28 mouse cellular contexts compared by ENCODE assay signal in the genomic region with DNA sequence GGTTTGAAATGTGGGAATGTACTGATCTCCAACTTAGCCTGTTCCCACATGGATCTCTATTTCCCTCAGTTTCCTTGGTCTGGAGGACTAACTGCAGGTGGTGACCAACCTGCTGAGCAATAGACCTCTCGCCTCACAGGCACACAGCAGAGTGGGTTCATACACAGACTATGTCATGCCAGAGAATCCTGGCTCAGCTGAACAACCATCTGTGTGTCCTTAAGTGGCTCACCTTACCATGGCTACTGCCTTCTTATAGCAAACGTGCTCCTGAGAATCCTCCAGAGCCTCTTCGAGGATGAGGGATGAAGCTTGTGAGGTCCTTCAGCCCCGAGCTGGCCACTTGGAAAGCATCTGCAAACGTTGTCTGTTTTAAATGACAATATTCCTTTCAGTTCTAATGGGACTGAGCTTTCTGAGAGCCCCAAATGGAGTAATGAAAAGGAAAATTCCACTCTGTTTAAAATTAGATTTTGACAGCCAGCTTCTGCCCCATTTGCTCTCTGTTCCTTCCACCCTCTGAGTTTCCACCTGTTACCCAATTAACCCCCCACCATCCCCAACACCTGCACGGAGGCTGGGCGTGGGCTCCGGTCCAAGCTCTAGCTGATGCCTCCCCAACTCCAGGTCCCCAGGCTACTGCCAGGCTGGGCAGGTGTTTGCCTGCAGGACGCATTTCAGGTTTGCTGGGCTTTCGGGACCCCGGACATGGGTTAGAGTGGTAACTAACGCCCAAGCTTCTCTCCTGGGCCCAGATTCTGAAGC. TPM values are rescaled to one million over a fixed set of nuclear protein-coding genes. Genes with fewer than 3 reads are reported as not detected.
DNase-seq lines count a peak whose midpoint lies in the region; ATAC-seq lines count a peak whose summit lies in the region.
"Had no signal": no experiment of that assay in that cellular context is flagged by ENCODE, and none has a peak within 500 bp of the region (broad histone marks: within the 10 kb centered on the region; RNA-seq: fewer than 3 reads in every experiment).

No protein-coding gene starts in this region.

- no peaks in the 10 kb centered on the region for H3K36me3 ChIP-seq in embryonic facial prominence, embryonic 12.5 days
- no peaks in the 10 kb centered on the region for H3K36me3 ChIP-seq in embryonic facial prominence, embryonic 10.5 days (replicated peaks)
- H3K36me3 ChIP-seq: embryonic facial prominence, embryonic 13.5 days; G1E; midbrain, embryonic 15.5 days; stomach, embryonic 15.5 days had no signal

- ATAC-seq in embryonic facial prominence, embryonic 12.5 days (ENCODE audit: insufficient number of reproducible peaks, insufficient read depth, low FRiP score, low TSS enrichment), result no peak
- ATAC-seq: activated CD4-positive, CD25-positive, alpha-beta regulatory T cell, adult 4 months; CD4-positive, CD25-positive, alpha-beta regulatory T cell, adult 4 months; forebrain, embryonic 14.5 days; inflammation-experienced regulatory T-cells, adult 6 months; midbrain, embryonic 15.5 days had no signal

- DNase-seq in embryonic facial prominence, embryonic 10.5 days (ENCODE audit: low spot score), result no peak
- peak; percentile 50 for DNase-seq in layer of hippocampus, adult 9-11 months
- DNase-seq in layer of hippocampus, postnatal 25 days (ENCODE audit: extremely low spot score in 1 of 2, low spot score in 1 of 2), result no peak
- peak; percentile 91 to 92 for DNase-seq in cerebellum, adult 18-20 months
- DNase-seq in cerebellum, postnatal 25 days, result peak; percentile 93 to 95
- no peak for DNase-seq in right cerebral cortex, postnatal 14 days
- no peak for DNase-seq in urinary bladder, adult 2 months (ENCODE audit: low spot score)
- DNase-seq: adrenal gland, postnatal 14 days; gastrocnemius, postnatal 25 days; heart, postnatal 10 days; kidney, adult 2 months; kidney, postnatal 10 days; lung, adult 18-20 months; lung, postnatal 14 days; right cerebral cortex, postnatal 25 days had no signal

- H3K27me3 ChIP-seq in embryonic facial prominence, embryonic 12.5 days, result no peaks in the 10 kb centered on the region
- H3K27me3 ChIP-seq in embryonic facial prominence, embryonic 10.5 days (replicated peaks; ENCODE audit: low read depth, poor library complexity, severe bottlenecking), result no peaks in the 10 kb centered on the region
- H3K27me3 ChIP-seq: embryonic facial prominence, embryonic 13.5 days; midbrain, embryonic 15.5 days; stomach, embryonic 15.5 days had no signal

- H3K4me2 ChIP-seq in embryonic facial prominence, embryonic 12.5 days (replicated peaks), result no peak overlapping the region
- H3K4me2 ChIP-seq: embryonic facial prominence, embryonic 13.5 days; heart, embryonic 11.5 days; liver, embryonic 11.5 days; midbrain, embryonic 15.5 days; stomach, embryonic 15.5 days had no signal

- H3K4me3 ChIP-seq in embryonic facial prominence, embryonic 12.5 days, result no peak overlapping the region
- H3K4me3 ChIP-seq in embryonic facial prominence, embryonic 10.5 days, result no peak overlapping the region
- H3K4me3 ChIP-seq: embryonic facial prominence, embryonic 13.5 days; left cerebral cortex, adult 2 months; megakaryocyte, embryonic 14.5 days; midbrain, embryonic 15.5 days; stomach, embryonic 15.5 days had no signal

- no peak overlapping the region for H3K27ac ChIP-seq in embryonic facial prominence, embryonic 12.5 days
- no peak overlapping the region for H3K27ac ChIP-seq in embryonic facial prominence, embryonic 10.5 days (replicated peaks)
- H3K27ac ChIP-seq: embryonic facial prominence, embryonic 13.5 days; left cerebral cortex, adult 2 months; midbrain, embryonic 15.5 days; stomach, embryonic 15.5 days had no signal

- no peaks in the 10 kb centered on the region for H3K4me1 ChIP-seq in embryonic facial prominence, embryonic 12.5 days
- peaks cover 12% of the 10 kb centered on the region; the same call in 1 of the 2 replicates for H3K4me1 ChIP-seq in embryonic facial prominence, embryonic 10.5 days
- H3K4me1 ChIP-seq: midbrain, embryonic 15.5 days; stomach, embryonic 15.5 days had no signal

- WGBS in embryonic facial prominence, embryonic 12.5 days, result 74% methylated on average over 12 of the region's 12 CpGs
- 79% methylated on average over 12 of the region's 12 CpGs for WGBS in embryonic facial prominence, embryonic 10.5 days

- no peaks in the 10 kb centered on the region for H3K9me3 ChIP-seq in embryonic facial prominence, embryonic 12.5 days
- no peaks in the 10 kb centered on the region for H3K9me3 ChIP-seq in embryonic facial prominence, embryonic 10.5 days
- H3K9me3 ChIP-seq: embryonic facial prominence, embryonic 13.5 days; G1E; midbrain, embryonic 15.5 days; stomach, embryonic 15.5 days had no signal

- H3K9ac ChIP-seq in embryonic facial prominence, embryonic 12.5 days, result 0 out of 2 replicates have a peak overlapping the region, but pooled peaks have one; percentile 3
- H3K9ac ChIP-seq: embryonic facial prominence, embryonic 13.5 days; midbrain, embryonic 15.5 days; stomach, embryonic 15.5 days had no signal

RNA-seq across cellular contexts. Expression of a gene that starts 37.2 kb away (rescaled TPM):
- polyA plus RNA-seq in embryonic facial prominence, embryonic 12.5 days (2016; fragmentation: Nextera tagmentation; extraction: Ambion mirVana), result 11.3 and 14.9 TPM in 2 replicates
- polyA plus RNA-seq in embryonic facial prominence, embryonic 10.5 days (2016; fragmentation: Nextera tagmentation; extraction: Ambion mirVana), result 6.7 and 7.4 TPM in 2 replicates
- total RNA-seq in layer of hippocampus, postnatal 25 days (2021), result 10 to 100 TPM; 25.3 to 27.6 TPM
- polyA plus RNA-seq in urinary bladder, adult 2 months (2012; rRNA removed), result 4.2 and 4.6 TPM in 2 replicates

Comparison
In these comparisons a context has a peak if more than half of its experiments do, and no peak if none do; other contexts are left out.
1. DNase-seq: peak in layer of hippocampus, adult 9-11 months (single experiment), cerebellum, adult 18-20 months (2 of 2) and cerebellum, postnatal 25 days (2 of 2); none in embryonic facial prominence, embryonic 10.5 days (single experiment), layer of hippocampus, postnatal 25 days (0 of 2), right cerebral cortex, postnatal 14 days (single experiment) and urinary bladder, adult 2 months (single experiment).